Mouse (Mus musculus) stomach, postnatal 0 days (tissue): ENCODE results near the gene Ssc4d.

Experiments used
- CTCF ChIP-seq: IDR thresholded peaks from 2 replicates; pipeline ENCODE4 v1.5.1; 2016; ENCODE audit warnings: antibody characterized with exemption, low read depth, mild to moderate bottlenecking, moderate library complexity
- EP300 ChIP-seq: optimal IDR thresholded peaks from 2 replicates; pipeline ENCODE3; 2016; ENCODE audit warnings: antibody characterized with exemption

DNA sequence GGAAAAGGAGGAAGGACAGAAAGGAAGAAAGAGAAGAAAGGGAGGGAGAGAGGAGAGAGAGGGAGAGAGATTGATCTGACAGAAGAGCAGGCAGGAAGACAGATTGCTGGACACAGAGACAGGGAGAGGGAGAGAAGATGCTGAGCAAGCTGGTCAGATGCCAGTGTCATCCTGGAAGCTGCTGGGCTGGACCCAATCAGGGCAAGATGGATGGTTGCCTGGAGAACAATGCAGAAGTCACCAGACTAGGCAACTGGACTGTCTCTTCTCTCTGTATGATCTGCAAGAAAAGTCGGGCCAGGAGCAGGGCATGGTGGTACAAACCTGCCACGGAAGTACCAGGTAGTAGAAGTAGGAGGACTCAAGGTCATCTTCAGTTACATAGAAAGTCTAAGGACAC, 21.5 kb downstream of the Ssc4d start:
- TF ChIP-seq CTCF (no peak), EP300 (no peak)
